Mouse (Mus musculus): ENCODE results near the gene Hoxb7.
A peak's percentile ranks its signal among the peaks of the same experiment; 100 is the strongest.

The Hoxb7 gene

GRCm38 (mm10) chr11:96285771-96286738 is at the start of gene Hoxb7:
Hoxb7 (plus strand) TSS chr11:96286623.
- no peak for DNase-seq (ENCODE audit: low spot score in 2 of 2)

GRCm38 (mm10) chr11:96240211-96240610 is 46.2 kb upstream of the Hoxb7 start:
- no peak for DNase-seq (ENCODE audit: low spot score in 2 of 2)

DNA sequence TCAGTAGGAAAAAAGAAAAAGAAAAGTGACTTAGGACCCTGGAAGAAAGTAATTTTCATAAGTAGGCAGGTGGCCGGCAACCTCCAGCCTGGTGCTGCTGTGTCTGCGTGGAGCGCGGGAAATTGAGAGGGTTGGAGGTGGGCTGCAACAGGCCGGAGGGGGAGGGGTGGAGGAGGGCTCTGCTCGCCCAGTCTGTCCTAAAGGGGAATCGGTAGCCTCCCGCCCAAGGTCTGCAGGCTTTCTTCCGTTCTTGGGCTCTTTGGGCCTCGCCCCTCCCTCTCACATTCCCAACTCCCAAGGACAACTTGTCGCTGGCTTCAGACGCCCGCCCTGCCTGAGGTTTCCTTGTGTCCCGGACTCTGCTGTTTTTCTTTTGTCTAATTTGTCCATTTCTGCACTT is 35.5 kb upstream of the Hoxb7 start:
- no peak for DNase-seq (ENCODE audit: low spot score in 2 of 2)

- no peak for DNase-seq (ENCODE audit: low spot score in 2 of 2)
These were observed 34.9 kb upstream of the Hoxb7 start for GRCm38 (mm10) chr11:96251480-96252031.

DNA sequence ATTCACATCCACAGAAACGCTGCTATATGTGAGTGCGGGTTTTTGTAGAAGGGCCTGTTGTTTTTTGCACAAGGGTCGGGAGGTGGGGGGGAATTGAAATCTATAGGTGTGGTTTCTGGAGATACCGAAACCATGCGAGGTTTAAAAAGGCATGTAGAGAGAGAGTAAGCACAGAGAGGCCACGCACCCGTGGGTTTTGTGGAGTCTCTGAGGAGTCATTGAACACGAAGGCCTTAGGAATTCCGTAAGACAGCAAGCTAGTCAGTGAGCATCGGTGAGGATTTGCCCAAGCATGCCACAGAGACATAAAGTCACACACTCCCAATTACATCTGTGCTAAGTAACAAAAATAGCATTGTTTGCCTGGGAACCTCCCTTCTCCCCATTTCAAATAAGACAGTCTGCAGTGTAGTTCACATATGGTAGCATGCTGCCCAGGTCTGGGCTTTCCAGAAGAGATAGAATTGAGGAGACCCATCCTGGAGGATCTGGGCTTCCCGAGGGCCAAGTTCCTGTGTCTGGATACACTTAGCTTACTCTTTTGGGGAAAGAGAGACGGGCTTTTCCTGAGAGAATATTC is 33.8 kb upstream of the Hoxb7 start:
- DNase-seq (ENCODE audit: low spot score in 2 of 2) = no peak

GRCm38 (mm10) chr11:96254221-96254620 is 32.2 kb upstream of the Hoxb7 start:
- DNase-seq (ENCODE audit: low spot score in 2 of 2) = no peak

GRCm38 (mm10) chr11:96255111-96255995 is 31.1 kb upstream of the Hoxb7 start:
- DNase-seq (ENCODE audit: low spot score in 2 of 2) = no peak

- no peak for DNase-seq (ENCODE audit: low spot score in 2 of 2)
These were observed 30.4 kb upstream of the Hoxb7 start for GRCm38 (mm10) chr11:96255996-96256445.

DNA sequence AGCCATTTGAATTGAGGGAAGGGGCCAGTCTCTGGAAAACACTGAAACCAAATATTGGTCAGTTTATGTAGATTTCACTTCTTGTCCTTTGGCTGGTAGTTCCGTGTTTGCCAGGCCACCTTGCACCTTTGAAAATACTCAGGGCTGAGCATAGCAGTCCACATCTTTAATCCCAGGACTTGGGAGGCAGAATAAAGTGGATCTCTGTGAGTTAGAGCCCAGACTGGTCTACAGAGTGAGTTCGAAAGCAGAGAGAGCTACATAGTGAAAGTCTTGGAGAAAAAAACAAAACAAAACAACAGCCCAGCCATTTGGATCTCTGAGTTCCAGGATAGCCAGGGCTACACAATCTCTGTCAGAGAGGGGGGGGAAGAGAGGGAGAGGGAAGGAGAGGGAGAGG is 29.3 kb upstream of the Hoxb7 start:
- DNase-seq (ENCODE audit: low spot score in 2 of 2) = no peak

DNA sequence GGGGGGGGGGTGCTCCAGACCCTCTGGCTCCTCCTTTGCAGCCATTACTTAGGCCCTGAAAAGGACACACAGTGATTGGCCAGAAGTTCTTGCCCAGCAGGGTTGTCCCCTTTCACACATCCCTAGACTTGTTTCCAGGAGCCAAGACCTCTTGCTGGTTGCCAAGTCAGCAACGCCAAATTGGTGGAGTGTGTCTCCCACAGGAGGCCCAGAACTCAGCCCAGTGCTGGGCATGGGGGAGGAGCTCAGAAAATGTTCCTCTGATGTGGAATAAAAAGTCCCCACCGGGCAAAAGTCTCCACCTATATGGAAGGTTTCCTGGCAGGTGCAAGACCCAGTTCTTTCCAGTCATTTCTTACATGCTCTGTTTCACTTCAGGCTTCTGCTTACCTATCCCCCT is 27.4 kb upstream of the Hoxb7 start:
- DNase-seq (ENCODE audit: low spot score in 2 of 2) = no peak

DNA sequence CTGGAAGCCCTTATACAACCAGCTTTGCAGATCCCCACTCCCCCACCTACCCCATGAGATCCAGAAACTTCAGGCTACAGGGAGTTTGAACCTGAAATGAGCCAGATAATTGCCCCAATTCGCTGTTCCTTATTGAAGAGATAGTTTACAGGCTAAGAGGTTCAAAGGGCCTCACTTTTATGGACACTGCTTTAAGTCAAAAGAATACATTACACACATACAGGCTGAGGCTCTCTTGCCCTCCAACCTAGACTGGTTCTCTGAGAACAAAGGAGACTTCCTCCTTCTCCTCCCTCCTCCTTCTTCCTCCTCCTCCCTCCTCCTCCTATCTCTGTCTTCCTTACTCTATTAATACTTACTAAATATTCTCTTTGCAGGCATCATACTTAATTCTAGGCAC is 26.9 kb upstream of the Hoxb7 start:
- DNase-seq (ENCODE audit: low spot score in 2 of 2) = no peak

GRCm38 (mm10) chr11:96260310-96260970 is 26.0 kb upstream of the Hoxb7 start:
- DNase-seq (ENCODE audit: low spot score in 2 of 2) = no peak

DNA sequence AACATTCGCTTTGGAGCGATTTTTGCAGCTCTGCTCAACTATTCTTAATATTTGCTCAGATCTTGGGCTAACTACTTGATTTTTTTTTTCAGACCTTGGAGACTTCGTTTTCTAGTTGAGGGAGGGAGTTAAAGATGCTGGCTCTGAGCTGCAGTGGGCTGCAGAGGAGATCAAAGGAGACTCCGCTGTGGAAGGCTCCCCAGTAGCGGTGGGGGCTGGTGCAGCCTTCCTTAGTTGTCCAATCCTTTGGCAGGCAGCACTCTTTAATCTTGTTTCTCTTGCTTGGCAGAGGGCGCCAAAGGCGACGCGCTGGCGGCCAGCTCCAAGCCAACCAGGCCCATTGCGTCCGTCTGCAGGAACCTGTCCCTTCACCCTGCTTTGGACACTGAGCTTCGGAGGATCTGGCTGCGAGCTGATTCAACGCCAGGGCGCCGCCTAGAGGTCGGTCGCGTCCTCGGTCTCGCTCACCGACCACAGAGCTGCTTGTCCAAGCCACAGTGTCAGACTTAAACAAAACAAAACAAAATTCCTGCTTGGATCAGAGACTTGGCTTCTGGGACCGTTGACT is 25.0 kb upstream of the Hoxb7 start:
- DNase-seq (ENCODE audit: low spot score in 2 of 2) = peak in 1 of 2 experiments; percentile 48

GRCm38 (mm10) chr11:96262262-96262830 is 24.1 kb upstream of the Hoxb7 start:
- DNase-seq (ENCODE audit: low spot score in 2 of 2) = no peak

DNA sequence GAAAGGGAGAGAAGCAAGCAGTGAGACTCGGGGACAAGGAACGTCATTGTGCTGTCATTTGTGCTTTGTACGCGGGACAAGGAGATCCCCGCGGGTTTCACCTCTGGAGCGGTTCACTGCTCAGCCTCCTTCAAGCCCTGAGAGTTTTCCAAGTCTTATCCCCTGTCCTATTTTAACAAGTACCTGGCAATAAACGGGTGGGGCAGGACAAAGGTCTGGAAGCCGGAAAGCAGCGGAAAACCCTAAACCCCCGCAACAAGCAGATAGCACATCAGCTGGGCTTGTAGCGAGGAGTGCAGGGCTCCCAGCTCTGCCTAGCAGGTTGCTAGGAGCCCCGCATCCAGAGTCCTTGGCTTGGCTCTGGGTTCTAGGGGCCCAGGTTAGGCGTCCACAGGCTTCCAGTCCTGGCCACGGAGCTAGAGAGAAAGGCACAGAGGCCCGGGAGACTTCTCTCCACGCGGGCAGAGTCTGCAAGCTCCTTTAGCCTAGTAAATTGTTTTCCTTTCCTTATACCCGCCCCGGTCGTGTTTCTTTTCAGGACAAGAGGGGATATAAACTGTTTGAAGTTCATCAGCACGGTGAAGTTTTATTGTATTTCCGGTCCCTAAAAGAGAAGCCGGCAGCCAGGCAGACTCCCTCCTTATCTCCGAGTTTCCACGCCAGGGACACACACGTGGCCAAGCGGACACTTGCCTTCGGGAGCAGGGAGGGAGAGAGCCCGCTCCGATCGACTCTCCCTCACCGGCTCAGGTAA is 22.6 kb upstream of the Hoxb7 start:
- no peak for DNase-seq (ENCODE audit: low spot score in 2 of 2)

GRCm38 (mm10) chr11:96264390-96265020 is 21.9 kb upstream of the Hoxb7 start:
- DNase-seq (ENCODE audit: low spot score in 2 of 2) = no peak

DNA sequence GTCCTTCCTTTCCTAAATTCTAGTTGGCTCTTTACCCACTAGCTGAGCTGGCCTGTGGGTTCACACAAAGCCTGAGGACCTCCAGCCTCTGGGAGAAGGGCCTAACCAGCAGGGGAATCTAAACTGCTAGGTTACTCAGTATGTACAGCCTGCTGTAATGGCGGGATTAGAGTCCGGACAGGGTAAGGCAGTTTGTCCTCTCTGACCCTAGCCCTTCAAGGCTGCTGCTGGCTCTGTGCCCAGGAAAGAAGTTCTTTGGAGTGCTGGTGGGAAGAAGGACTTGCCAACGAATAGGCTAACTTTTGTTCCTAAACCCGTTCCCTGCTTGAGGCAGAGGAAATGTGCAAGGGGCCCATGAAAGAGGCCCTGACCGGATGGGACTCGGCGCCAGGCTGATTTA is 20.5 kb upstream of the Hoxb7 start:
- no peak for DNase-seq (ENCODE audit: low spot score in 2 of 2)

- no peak for DNase-seq (ENCODE audit: low spot score in 2 of 2)
These were observed 19.2 kb upstream of the Hoxb7 start for GRCm38 (mm10) chr11:96267021-96267920.

Data from natural killer cell, adult 2 months (primary cell).